In genomic region chr6:94284089-94284825, GRCm38 (mm10) we compare ENCODE assay signal across 8 mouse cellular contexts. TPM values are rescaled to one million over a fixed set of nuclear protein-coding genes. Genes with fewer than 3 reads are reported as not detected.
DNase-seq lines count a peak whose midpoint lies in the region; ATAC-seq lines count a peak whose summit lies in the region.

No protein-coding gene starts in this region.

- intact Hi-C loops in left cerebral cortex, postnatal 36 days (cut with DNase I) = loop anchor here (5.0 to 10.0 kb wide), 3 partner anchors 117 to 202 kb away; no protein-coding TSS in a partner anchor

- ATAC-seq in megakaryocyte-erythroid progenitor cell, adult 5-6 weeks (replicated peaks; ENCODE audit: low FRiP score, low TSS enrichment, poor library complexity, severe bottlenecking) = peak; percentile 39

- peak; percentile 70 for DNase-seq in 3134 (ENCODE audit: extremely low read depth, insufficient read length, low spot score)
- peak; percentile 19 for DNase-seq in ES-CJ7 (ENCODE audit: low read depth, low spot score)
- DNase-seq in cerebellum, postnatal 10 days = peak; percentile 35 to 36
- DNase-seq in heart, adult 9 months (ENCODE audit: low spot score in 2 of 2) = peak; percentile 12 to 21
- peak; percentile 71 for DNase-seq in kidney, postnatal 10 days
- DNase-seq in thymus, postnatal 4 days = peak; percentile 27
- DNase-seq in left cerebral cortex, postnatal 36 days (ENCODE audit: low spot score in 2 of 2) = no peak

RNA-seq across cellular contexts. Expression of gene Magi1, which starts 0.5 kb away (rescaled TPM):
- 0.54 and 0.57 TPM in 2 replicates for total RNA-seq in megakaryocyte-erythroid progenitor cell, adult 5-6 weeks (2014; fragmentation: Nextera tagmentation)
- total RNA-seq in megakaryocyte-erythroid progenitor cell, adult 5-6 weeks (2017) = 0.15 and 0.28 TPM in 2 replicates
- total RNA-seq in left cerebral cortex, postnatal 36 days (2021) = 10 to 100 TPM; 81.0 to 87.5 TPM

Comparison
In these comparisons a context has a peak if more than half of its experiments do, and no peak if none do; other contexts are left out.
1. DNase-seq: peak in 3134 (single experiment), ES-CJ7 (single experiment), cerebellum, postnatal 10 days (2 of 2), heart, adult 9 months (2 of 2), kidney, postnatal 10 days (single experiment) and thymus, postnatal 4 days (single experiment); none in left cerebral cortex, postnatal 36 days (0 of 2).
2. RNA of gene Magi1, which starts 0.5 kb away (total RNA-seq): 81.0 to 87.5 TPM in left cerebral cortex, postnatal 36 days; 0.15 to 0.57 TPM in megakaryocyte-erythroid progenitor cell, adult 5-6 weeks; every median in the first group is over 10 times any median in the second.